Mouse (Mus musculus) bone marrow, adult 2 months (tissue): ENCODE results near the gene Fam8a1. TPM values are rescaled to one million over a fixed set of nuclear protein-coding genes. Genes with fewer than 3 reads are reported as not detected.
A peak's percentile ranks its signal among the peaks of the same experiment; 100 is the strongest.

ENCODE experiments used
- H3K27ac ChIP-seq: fragments of 200-500 bp; 2 replicates; pipeline ENCODE4 v1.5.1; 2012; ENCODE audit warnings: low read depth, mild to moderate bottlenecking, control low read depth, inconsistent platforms, low read length; ENCODE audit not compliant: control insufficient read depth, poor library complexity, insufficient read depth
- H3K4me1 ChIP-seq: fragments of 200-500 bp; 2 replicates; pipeline ENCODE4 v1.6.1; 2011; ENCODE audit warnings: low read length; ENCODE audit not compliant: control insufficient read depth, insufficient read depth
- H3K4me3 ChIP-seq: fragments of 200-500 bp; replicated peaks from 2 replicates; pipeline ENCODE3; 2011; ENCODE audit warnings: mild to moderate bottlenecking, low read depth, low read length, control low read depth; ENCODE audit not compliant: control insufficient read depth
- CTCF ChIP-seq: fragments of 200-500 bp; IDR thresholded peaks from 2 replicates; pipeline ENCODE4 v1.5.1; 2011; ENCODE audit warnings: low read length, control low read depth; ENCODE audit not compliant: control insufficient read depth, insufficient read depth
- POLR2A ChIP-seq: fragments of 200-500 bp; IDR thresholded peaks from 2 replicates; pipeline ENCODE4 v1.6.1; 2011; ENCODE audit warnings: low read depth, mild to moderate bottlenecking, control low read depth, low read length, borderline replicate concordance; ENCODE audit not compliant: control insufficient read depth
- WGBS: fragments of 180-500 bp; shearing (Covaris S2); methylation state at CpG from one replicate; pipeline ENCODE4 v1.1.7; 2018; 5-methylcytosine and 5-hydroxymethylcytosine counted together
- polyA plus RNA-seq: library from polyadenylated mRNA; stranded (reverse); fragments of >200 nt; gene quantifications from 2 replicates; pipeline ENCODE4 v1.2.4, GENCODE M21; 2011; ENCODE audit warnings: low replicate concordance; ENCODE audit not compliant: missing spikeins, insufficient read depth, insufficient read length

The Fam8a1 gene
- polyA plus RNA-seq = 4.7 and 7.4 TPM in 2 replicates

DNA sequence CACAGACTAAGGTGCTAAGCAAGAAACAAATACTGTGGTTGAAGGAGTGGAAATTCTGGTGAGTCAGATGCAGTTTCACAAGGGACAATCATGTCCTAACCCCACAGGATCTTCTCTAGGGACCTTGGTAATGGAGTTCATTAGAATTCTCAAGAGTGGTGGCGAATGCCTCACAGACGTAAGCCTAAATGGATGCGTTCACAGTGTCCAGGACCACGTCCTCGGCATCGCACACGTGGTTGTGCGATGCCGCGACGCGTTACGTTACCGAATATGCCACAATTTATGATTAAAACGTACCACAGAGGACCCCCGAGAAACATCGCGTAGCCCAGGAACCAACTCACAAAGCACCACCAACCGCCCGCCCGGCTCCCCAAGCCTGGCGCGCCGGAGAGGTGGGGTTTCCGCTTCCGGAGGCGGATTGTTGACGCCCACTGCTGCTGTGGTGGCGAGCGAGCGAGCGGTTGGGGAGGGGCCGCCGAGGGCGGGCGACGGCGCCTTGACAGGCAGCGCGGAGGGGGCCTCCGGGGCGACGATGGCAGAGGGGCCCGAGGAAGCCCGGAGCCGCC, at the start of gene Fam8a1:
Fam8a1 (plus strand) TSS at position 475 of the 572 bp plus-strand sequence.
- TF ChIP-seq POLR2A (peak; percentile 72; the same call in 1 of the 2 replicates), CTCF (0 out of 2 replicates have a peak, but pooled peaks have one; percentile 2)
- no peaks in the 10 kb centered on the region for H3K4me1 ChIP-seq
- 1% methylated on average over 46 of the region's 46 CpGs for WGBS

DNA sequence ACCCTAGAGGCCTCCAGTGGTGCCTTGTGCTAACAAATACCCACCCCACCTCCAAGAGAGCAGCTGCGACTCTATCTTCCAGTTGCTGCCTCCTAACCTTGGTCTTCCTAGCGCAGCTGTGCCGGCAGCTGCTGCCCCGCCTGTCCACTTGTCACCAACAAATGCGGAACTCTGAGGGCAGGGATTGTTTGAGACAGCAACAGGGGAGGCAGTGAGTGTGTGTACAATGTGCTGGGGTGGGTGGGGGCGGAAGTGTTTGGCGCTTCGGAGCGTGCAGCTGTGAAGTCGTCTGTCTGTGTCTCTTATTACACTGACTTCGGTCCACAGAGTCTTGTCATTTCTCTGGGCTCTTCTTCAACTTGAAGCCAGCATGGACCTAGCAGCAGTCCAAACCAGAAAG, 49.7 kb upstream of the Fam8a1 start:
- 52% methylated on average over 11 of the region's 11 CpGs for WGBS
- H3K4me3 ChIP-seq = no peak overlapping the region

More for the DNA sequence above, at the start of gene Fam8a1:
- Histone ChIP-seq H3K4me3 (peak within 1 kb of the TSS; percentile 92), H3K27ac (peak within 1 kb of the TSS; percentile 91)

DNA sequence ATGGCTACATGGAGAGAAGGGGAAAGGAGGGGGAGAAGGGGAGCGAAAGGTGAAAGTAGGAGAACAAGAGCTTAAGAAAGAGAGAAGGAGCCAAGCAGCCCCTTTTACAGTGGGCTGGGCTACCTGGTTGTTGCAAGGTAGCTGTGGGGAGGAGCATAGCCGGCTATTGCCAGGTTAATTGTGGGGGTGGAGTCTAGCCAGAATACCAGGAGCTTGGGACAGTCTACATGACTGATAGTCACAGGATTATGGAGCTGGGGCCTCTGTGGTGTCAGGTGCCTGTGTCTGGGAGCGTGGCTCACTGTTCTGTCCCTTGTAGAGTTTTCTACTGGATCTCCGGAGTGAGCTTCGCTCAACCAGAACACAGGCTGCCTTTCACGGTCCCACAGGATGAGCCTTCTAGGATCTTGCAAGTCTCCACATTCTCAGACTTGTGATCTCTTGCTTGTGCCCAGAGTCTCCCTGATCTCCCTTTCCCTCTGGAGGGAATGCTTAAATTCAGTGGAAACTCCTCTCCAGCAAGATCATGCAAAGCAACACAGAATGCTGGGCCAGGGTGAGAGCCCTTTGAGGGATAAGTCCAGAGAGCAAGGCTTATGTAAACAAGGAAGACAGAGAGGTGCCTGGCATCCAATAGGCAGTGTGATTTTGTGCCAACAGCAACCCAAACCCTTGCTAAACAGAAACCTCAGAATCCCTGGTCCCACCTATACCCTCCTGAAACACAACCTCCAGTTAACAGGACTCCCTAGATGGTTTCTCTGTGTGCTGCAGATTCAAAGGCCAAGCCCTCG, 48.2 kb upstream of the Fam8a1 start:
- Histone ChIP-seq H3K27ac (no peak overlapping the region), H3K4me1 (no peaks in the 10 kb centered on the region; the same call in none of the 2 replicates), H3K4me3 (no peak overlapping the region)
- 84% methylated on average over 7 of the region's 7 CpGs for WGBS
- TF ChIP-seq POLR2A (no peak), CTCF (no peak)

More for the DNA sequence above, 49.7 kb upstream of the Fam8a1 start:
- Histone ChIP-seq H3K27ac (peak overlapping the region; percentile 16; the same call in 1 of the 2 replicates), H3K4me1 (no peaks in the 10 kb centered on the region; the same call in none of the 2 replicates)
- no peak for TF ChIP-seq CTCF
- peak; percentile 39; the same call in 1 of the 2 replicates for TF ChIP-seq POLR2A

DNA sequence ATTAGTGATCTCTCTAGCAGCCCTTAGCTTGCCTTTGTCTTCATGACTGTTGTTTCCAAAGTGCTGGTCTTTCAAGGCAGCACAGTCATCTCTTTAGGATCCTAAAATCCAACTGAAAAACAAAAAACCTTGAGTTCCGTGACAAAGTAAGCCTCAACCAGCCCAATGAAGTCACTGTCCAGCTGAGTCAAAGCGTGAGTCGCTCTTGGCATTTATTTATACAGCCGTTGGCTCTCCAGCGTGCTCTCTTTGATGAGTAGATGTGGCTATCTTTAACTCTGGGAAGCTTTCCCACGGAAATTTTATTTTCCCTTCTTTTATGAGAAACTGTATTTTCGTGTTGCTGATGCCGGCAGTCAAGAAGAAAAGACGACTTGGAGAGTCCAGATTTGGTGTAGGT, 42.7 kb upstream of the Fam8a1 start:
- H3K27ac ChIP-seq = no peak overlapping the region
- no peaks in the 10 kb centered on the region for H3K4me1 ChIP-seq
- no peak overlapping the region for H3K4me3 ChIP-seq
- WGBS = 87% methylated on average over 9 of the region's 9 CpGs
- no peak for TF ChIP-seq CTCF
- TF ChIP-seq POLR2A = no peak

DNA sequence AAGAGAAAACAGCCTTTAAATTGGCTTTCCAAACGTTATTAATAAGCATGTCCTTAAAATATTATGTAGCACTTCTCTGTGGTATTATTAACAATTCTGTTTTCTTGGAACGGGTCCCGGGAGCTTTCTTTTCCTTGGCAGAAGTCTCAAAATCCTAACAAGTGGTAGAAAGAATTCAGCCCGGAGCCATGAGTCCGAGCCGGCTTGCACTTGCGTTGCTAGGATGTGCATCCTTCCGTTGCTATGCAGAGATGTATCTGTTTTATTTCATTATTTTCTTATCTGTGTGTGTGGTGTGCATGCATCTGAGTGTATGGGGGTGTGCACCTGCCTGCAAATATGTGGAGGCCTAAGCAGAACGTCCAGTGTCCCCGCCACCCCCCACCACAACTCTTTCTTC, 41.5 kb upstream of the Fam8a1 start:
- 84% methylated on average over 10 of the region's 10 CpGs for WGBS
- Histone ChIP-seq H3K4me3 (no peak overlapping the region), H3K4me1 (no peaks in the 10 kb centered on the region), H3K27ac (no peak overlapping the region)
- TF ChIP-seq POLR2A (no peak), CTCF (no peak)

DNA sequence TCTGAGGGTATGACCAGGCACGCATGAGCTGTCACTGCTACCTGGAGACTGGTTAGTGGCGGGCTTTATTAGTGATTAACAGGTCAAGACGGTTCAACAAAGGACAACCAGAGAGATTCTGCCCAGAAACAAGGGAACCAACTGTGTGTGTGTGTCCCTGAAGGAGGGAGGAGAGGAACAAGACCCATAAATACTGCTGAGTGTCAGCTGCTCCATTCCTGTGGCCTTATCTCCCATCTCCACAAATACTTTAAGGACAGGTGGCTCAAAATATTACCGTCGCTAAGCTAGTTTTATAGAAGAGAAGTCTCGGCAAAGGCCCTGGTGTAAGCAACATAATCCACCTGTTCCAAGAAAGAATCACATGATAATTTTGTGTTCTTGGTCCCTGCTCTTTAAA, 39.9 kb upstream of the Fam8a1 start:
- H3K4me3 ChIP-seq = no peak overlapping the region
- 71% methylated on average over 6 of the region's 6 CpGs for WGBS
- no peak for TF ChIP-seq CTCF
- no peak for TF ChIP-seq POLR2A
- H3K27ac ChIP-seq = no peak overlapping the region
- H3K4me1 ChIP-seq = no peaks in the 10 kb centered on the region; the same call in 1 of the 2 replicates

DNA sequence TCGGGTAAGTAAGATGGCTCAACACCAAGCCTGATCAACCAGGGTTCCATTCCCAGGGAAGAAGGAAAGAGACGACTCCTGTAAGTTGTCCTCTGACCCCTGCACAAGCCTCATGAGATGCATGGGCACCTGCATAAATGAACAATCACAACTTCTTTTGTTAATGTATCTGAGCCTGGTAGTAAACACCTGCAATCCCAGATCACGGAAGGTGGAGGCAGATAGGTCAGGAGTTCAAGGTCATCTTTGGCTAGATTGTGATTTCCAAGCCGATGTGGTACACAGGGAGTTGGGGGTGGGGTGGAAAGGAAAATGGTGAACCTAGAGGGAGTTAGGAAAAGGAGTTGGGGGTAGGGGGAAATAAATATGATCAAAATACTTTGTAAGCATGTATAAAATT, 36.5 kb upstream of the Fam8a1 start:
- H3K4me3 ChIP-seq = no peak overlapping the region
- no peaks in the 10 kb centered on the region; the same call in 1 of the 2 replicates for H3K4me1 ChIP-seq
- 75% methylated on average over 4 of the region's 4 CpGs for WGBS
- H3K27ac ChIP-seq = no peak overlapping the region
- TF ChIP-seq POLR2A = no peak
- no peak for TF ChIP-seq CTCF
